Mouse (Mus musculus): ENCODE measurements around the gene Atg7.

- TF ChIP-seq POLR2A (IDR thresholded peaks at IDR 0.05; ENCODE audit: extremely low read depth, insufficient read depth, low read length) (no peak), CTCF (IDR thresholded peaks at IDR 0.05; ENCODE audit: low read depth, low read length) (no peak)
These were observed 145.8 kb downstream of the Atg7 start for GRCm38 (mm10) chr6:114788663-114789062.
